Mouse (Mus musculus) CH12.LX (cell line): Measurements from ENCODE around the gene Actr5. TPM values are rescaled to one million over a fixed set of nuclear protein-coding genes. Genes with fewer than 3 reads are reported as not detected.

Experiments used
- DNase-seq: peaks from one replicate; pipeline ENCODE4 v3.0.0-alpha.2; 2013; ENCODE audit errors: extremely low read depth
- H3K27ac ChIP-seq: 2 replicates; pipeline ENCODE4 v1.5.1; 2012; ENCODE audit warnings: low read depth, mild to moderate bottlenecking, control low read depth, moderate library complexity; ENCODE audit not compliant: insufficient read depth
- H3K27me3 ChIP-seq: replicated peaks from 2 replicates; pipeline ENCODE3; 2012; ENCODE audit warnings: inconsistent platforms
- H3K36me3 ChIP-seq, 2 experiments: replicated peaks in 1 of 2; 2 replicates each; pipeline versions ENCODE3 to v1.6.1; 2012; ENCODE audit warnings: inconsistent platforms in 1 of 2, low read length in 1 of 2, mild to moderate bottlenecking in 1 of 2, mixed read lengths in 1 of 2, moderate library complexity in 1 of 2; ENCODE audit not compliant: control insufficient read depth in 1 of 2, insufficient read depth in 1 of 2
- H3K4me1 ChIP-seq, 2 experiments: 2 replicates each; pipeline ENCODE4 v1.6.1; 2012; ENCODE audit warnings: inconsistent platforms in 1 of 2, moderate library complexity in 1 of 2; ENCODE audit not compliant: insufficient read depth in 2 of 2, control insufficient read depth in 1 of 2
- H3K4me2 ChIP-seq: 2 replicates; pipeline ENCODE4 v1.6.1; 2012; ENCODE audit warnings: low read depth, mild to moderate bottlenecking, control low read depth; ENCODE audit not compliant: poor library complexity, insufficient read depth, severe bottlenecking
- H3K4me3 ChIP-seq, 3 experiments: fragments of 150-350 bp in 1 of 3; sonication (generic) in 1 of 3; replicated peaks in 1 of 3; 2 replicates each; pipeline versions ENCODE3 to v1.5.1; 2011 to 2012; ENCODE audit warnings: low read depth in 2 of 3, low read length in 2 of 3, mild to moderate bottlenecking in 2 of 3, moderate library complexity in 2 of 3, control low read depth in 1 of 3, improper control_type of control experiment in 1 of 3, inconsistent platforms in 1 of 3, mixed read lengths in 1 of 3; ENCODE audit not compliant: poor library complexity in 1 of 3
- H3K79me2 ChIP-seq: replicated peaks from 2 replicates; pipeline ENCODE4 v1.6.1; 2012; ENCODE audit warnings: mild to moderate bottlenecking, moderate library complexity; ENCODE audit not compliant: control insufficient read depth, poor library complexity, insufficient read depth, severe bottlenecking; ENCODE audit errors: extremely low read depth
- H3K9ac ChIP-seq: 2 replicates; pipeline ENCODE4 v1.6.1; 2012; ENCODE audit warnings: low read depth, mild to moderate bottlenecking, control low read depth, moderate library complexity; ENCODE audit not compliant: insufficient read depth
- H3K9me3 ChIP-seq: replicated peaks from 2 replicates; pipeline ENCODE3; 2012; ENCODE audit warnings: low read length, inconsistent platforms, mixed read lengths
- BHLHE40 ChIP-seq: IDR thresholded peaks from 2 replicates; pipeline ENCODE4 v1.6.1; 2011; ENCODE audit warnings: mild to moderate bottlenecking, low read depth, low read length, improper control_type of control experiment
- CHD1 ChIP-seq: IDR thresholded peaks from 2 replicates; pipeline ENCODE4 v1.6.1; 2012; ENCODE audit warnings: low read depth, low read length, improper control_type of control experiment, inconsistent platforms
- CHD2 ChIP-seq: IDR thresholded peaks from 2 replicates; pipeline ENCODE4 v1.6.1; 2011; ENCODE audit warnings: low read length, improper control_type of control experiment
- ELF1 ChIP-seq: IDR thresholded peaks from 2 replicates; pipeline ENCODE4 v1.6.1; 2014; ENCODE audit warnings: low read depth, mild to moderate bottlenecking, inconsistent platforms, low read length, improper control_type of control experiment
- ETS1 ChIP-seq: conservative IDR thresholded peaks from 2 replicates; pipeline ENCODE4 v1.6.1; 2012; ENCODE audit warnings: low read depth, mild to moderate bottlenecking, inconsistent platforms, low read length, improper control_type of control experiment, moderate library complexity
- HCFC1 ChIP-seq: IDR thresholded peaks from 2 replicates; pipeline ENCODE4 v1.6.1; 2012; ENCODE audit warnings: low read depth, mild to moderate bottlenecking, inconsistent platforms, low read length, improper control_type of control experiment
- IRF4 ChIP-seq: IDR thresholded peaks from 2 replicates; pipeline ENCODE4 v1.6.1; 2014; ENCODE audit warnings: low read depth, mild to moderate bottlenecking, inconsistent platforms, low read length, improper control_type of control experiment
- JUN ChIP-seq: IDR thresholded peaks from 2 replicates; pipeline ENCODE4 v1.6.1; 2011; ENCODE audit warnings: low read depth, mild to moderate bottlenecking, low read length, improper control_type of control experiment, moderate library complexity; ENCODE audit not compliant: insufficient read depth
- JUND ChIP-seq: conservative IDR thresholded peaks from 2 replicates; pipeline ENCODE4 v1.6.1; 2011; ENCODE audit warnings: low read depth, low read length, improper control_type of control experiment
- MAFK ChIP-seq: IDR thresholded peaks from 2 replicates; pipeline ENCODE4 v1.6.1; 2011; ENCODE audit warnings: low read length, improper control_type of control experiment; ENCODE audit not compliant: insufficient replicate concordance
- MAX ChIP-seq: IDR thresholded peaks from 2 replicates; pipeline ENCODE4 v1.6.1; 2011; ENCODE audit warnings: low read length, improper control_type of control experiment
- MAZ ChIP-seq: IDR thresholded peaks from 2 replicates; pipeline ENCODE4 v1.6.1; 2012; ENCODE audit warnings: low read depth, mild to moderate bottlenecking, inconsistent platforms, low read length, improper control_type of control experiment, moderate library complexity
- MEF2A ChIP-seq: IDR thresholded peaks from 2 replicates; pipeline ENCODE4 v1.6.1; 2014; ENCODE audit warnings: low read depth, mild to moderate bottlenecking, inconsistent platforms, low read length, improper control_type of control experiment, borderline replicate concordance
- MXI1 ChIP-seq: IDR thresholded peaks from 2 replicates; pipeline ENCODE4 v1.6.1; 2011; ENCODE audit warnings: mild to moderate bottlenecking, low read depth, low read length, improper control_type of control experiment
- MYC ChIP-seq: IDR thresholded peaks from 2 replicates; pipeline ENCODE4 v1.6.1; 2011; ENCODE audit warnings: low read depth, mild to moderate bottlenecking, improper control_type of control experiment, low read length
- NELFE ChIP-seq: IDR thresholded peaks from 2 replicates; pipeline ENCODE4 v1.6.1; 2011; ENCODE audit warnings: low read depth, low read length, improper control_type of control experiment
- NRF1 ChIP-seq: IDR thresholded peaks from 2 replicates; pipeline ENCODE4 v1.6.1; 2014; ENCODE audit warnings: low read depth, mild to moderate bottlenecking, inconsistent platforms, low read length, improper control_type of control experiment, moderate library complexity
- PAX5 ChIP-seq: IDR thresholded peaks from 2 replicates; pipeline ENCODE4 v1.6.1; 2012; ENCODE audit warnings: low read length, inconsistent platforms, mixed read lengths
- POLR2AphosphoS2 ChIP-seq: IDR thresholded peaks from 2 replicates; pipeline ENCODE4 v1.6.1; 2011; ENCODE audit warnings: low read depth, low read length, improper control_type of control experiment
- RAD21 ChIP-seq: IDR thresholded peaks from 2 replicates; pipeline ENCODE4 v1.6.1; 2011; ENCODE audit warnings: low read depth, mild to moderate bottlenecking, low read length, improper control_type of control experiment, moderate library complexity
- RCOR1 ChIP-seq: conservative IDR thresholded peaks from 2 replicates; pipeline ENCODE4 v1.6.1; 2012; ENCODE audit warnings: low read depth, mild to moderate bottlenecking, inconsistent platforms, low read length, improper control_type of control experiment
- SIN3A ChIP-seq: IDR thresholded peaks from 2 replicates; pipeline ENCODE4 v1.6.1; 2012; ENCODE audit warnings: low read length, improper control_type of control experiment, inconsistent platforms
- SMC3 ChIP-seq: IDR thresholded peaks from 2 replicates; pipeline ENCODE4 v1.6.1; 2011; ENCODE audit warnings: low read depth, low read length, improper control_type of control experiment
- TCF12 ChIP-seq: IDR thresholded peaks from 2 replicates; pipeline ENCODE4 v1.6.1; 2014; ENCODE audit warnings: low read depth, mild to moderate bottlenecking, inconsistent platforms, low read length, improper control_type of control experiment
- UBTF ChIP-seq: IDR thresholded peaks from 2 replicates; pipeline ENCODE4 v1.6.1; 2012; ENCODE audit warnings: low read depth, mild to moderate bottlenecking, inconsistent platforms, low read length, improper control_type of control experiment, moderate library complexity
- USF1 ChIP-seq: IDR thresholded peaks from 2 replicates; pipeline ENCODE4 v1.6.1; 2014; ENCODE audit warnings: low read depth, mild to moderate bottlenecking, inconsistent platforms, low read length, improper control_type of control experiment
- USF2 ChIP-seq: conservative IDR thresholded peaks from 2 replicates; pipeline ENCODE4 v1.6.1; 2011; ENCODE audit warnings: low read depth, low read length, improper control_type of control experiment
- ZKSCAN1 ChIP-seq: IDR thresholded peaks from 2 replicates; pipeline ENCODE4 v1.6.1; 2012; ENCODE audit warnings: low read depth, inconsistent platforms, low read length, improper control_type of control experiment, borderline replicate concordance
- ZMIZ1 ChIP-seq: IDR thresholded peaks from 2 replicates; pipeline ENCODE4 v1.6.1; 2012; ENCODE audit warnings: low read depth, mild to moderate bottlenecking, inconsistent platforms, low read length, improper control_type of control experiment
- ZNF384 ChIP-seq: IDR thresholded peaks from 2 replicates; pipeline ENCODE4 v1.6.1; 2012; ENCODE audit warnings: low read depth, low read length, improper control_type of control experiment, inconsistent platforms
- dilution Hi-C: fragments of 300-500 bp; cut with MboI; formaldehyde crosslinking; loops from 2 replicates; pipeline ENCODE4 v1.14.3; 2020; ENCODE audit warnings: low sequenced_read_pairs; ENCODE audit not compliant: extremely low pct_unique_long_range_greater_than_20kb, extremely low pct_ligation_motif_present
- in situ Hi-C: fragments of 300-500 bp; cut with MboI; formaldehyde crosslinking; loops from 3 replicates; pipeline ENCODE4 v1.14.3; 2019; ENCODE audit warnings: low sequenced_read_pairs, low pct_ligation_motif_present, low pct_unique_long_range_greater_than_20kb, mixed read lengths
- polyA plus RNA-seq: library from polyadenylated mRNA; unstranded; fragments of >175 nt; gene quantifications from 2 replicates; pipeline ENCODE4 v1.2.1, GENCODE M21; 2012; ENCODE audit warnings: low read depth; ENCODE audit not compliant: insufficient read length
- total RNA-seq, 2 experiments: library from RNA; depleted of rRNA; stranded (reverse); fragments of 300-350 nt in 1 of 2; fragments of >200 nt in 1 of 2; gene quantifications; 2 replicates each; pipeline ENCODE4 v1.2.3; 2012 to 2014

The Actr5 gene
- total and polyA plus RNA-seq, 3 experiments: 13.9 to 20.3 (median 19.8) TPM

DNA sequence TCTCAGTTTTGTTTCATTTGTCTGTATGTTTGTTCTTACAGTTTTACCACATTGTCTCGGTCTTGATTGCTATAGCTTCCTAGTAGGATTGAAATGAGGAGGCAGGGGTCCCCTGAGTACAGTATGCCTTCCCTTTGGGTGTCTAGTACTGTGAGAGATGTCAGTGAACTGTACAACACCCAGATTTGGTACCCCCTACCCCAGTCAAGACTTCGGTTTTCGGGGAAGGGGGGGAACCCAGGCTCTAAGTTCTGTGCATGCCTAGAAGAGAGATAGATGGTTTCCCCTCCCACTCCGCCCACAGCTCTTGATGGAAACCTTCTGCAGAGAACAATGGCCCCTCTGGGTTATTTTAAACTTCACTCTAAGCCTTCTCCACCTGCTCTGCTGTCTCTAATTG is 40.4 kb downstream of the Actr5 start, which contains the start of gene Ppp1r16b:
Gene Ppp1r16b (plus strand): TSS at position 301 of the 400 bp plus-strand sequence.
- Histone ChIP-seq H3K27me3 (no peaks in the 10 kb centered on the region), H3K4me2 (peak within 1 kb of the TSS; percentile 22; the same call in 1 of the 2 replicates), H3K9me3 (no peaks in the 10 kb centered on the region), H3K4me3 (no peak within 1 kb of the TSS), H3K9ac (peak within 1 kb of the TSS; percentile 12; the same call in 1 of the 2 replicates), H3K79me2 (peaks cover 31% of the 10 kb centered on the region), H3K4me1 (peaks cover 7 to 23% of the 10 kb centered on the region in 2 experiments), H3K36me3 (peaks cover 0 to 21% of the 10 kb centered on the region in 2 experiments), H3K27ac (no peak within 1 kb of the TSS)
- in situ Hi-C loops (loop anchor here (5.0 to 10.0 kb wide), 2 partner anchors 50 to 67 kb away; no protein-coding TSS in a partner anchor), dilution Hi-C loops (no loop called here)
- DNase-seq: no peak
- TF ChIP-seq CHD1: no peak
- TF ChIP-seq HCFC1: no peak
- no peak for TF ChIP-seq USF2

- Histone ChIP-seq H3K9me3 (peaks cover 2% of the 10 kb centered on the region), H3K4me1 (peaks cover 11 to 35% of the 10 kb centered on the region in 2 experiments), H3K27me3 (no peaks in the 10 kb centered on the region), H3K4me2 (peak overlapping the region; percentile 58; the same call in 1 of the 2 replicates), H3K4me3 (peak overlapping the region; percentile 40 to 97 (median 85)), H3K9ac (peak overlapping the region; percentile 17; the same call in 1 of the 2 replicates), H3K79me2 (peaks cover 42% of the 10 kb centered on the region), H3K36me3 (peaks cover 0 to 32% of the 10 kb centered on the region in 2 experiments), H3K27ac (peak overlapping the region; percentile 83)
- dilution Hi-C loops: no loop called here
- in situ Hi-C loops: loop anchor here (5.0 to 10.0 kb wide), 2 partner anchors 49 to 66 kb away; no protein-coding TSS in a partner anchor
- peak; percentile 94 for DNase-seq
- TF ChIP-seq ZMIZ1 (no peak), MXI1 (no peak), NELFE (no peak), RAD21 (no peak), MEF2A (no peak; the same call in 1 of the 2 replicates), CHD1 (no peak), ELF1 (peak; percentile 79), MAZ (no peak; the same call in 1 of the 2 replicates), BHLHE40 (peak; percentile 81), MAX (no peak), ETS1 (peak; percentile 100), UBTF (no peak), TCF12 (peak; percentile 80; the same call in 1 of the 2 replicates), ZKSCAN1 (no peak), JUND (no peak), POLR2AphosphoS2 (no peak), JUN (peak; percentile 29; the same call in 1 of the 2 replicates), IRF4 (peak; percentile 52; the same call in 1 of the 2 replicates), SMC3 (no peak), NRF1 (no peak), CHD2 (no peak), SIN3A (peak; percentile 94), PAX5 (no peak), ZNF384 (no peak), USF1 (no peak), RCOR1 (no peak), MYC (no peak), MAFK (no peak)
Measured at GRCm38 (mm10) chr2:158666071-158666800, 41.5 kb downstream of the Actr5 start.
